Mouse (Mus musculus) testis, postnatal 10 days (tissue): ENCODE results near the gene Gpr137.

Experiments
- DNase-seq: peaks from one replicate; pipeline ENCODE4 v3.0.0; 2021; ENCODE audit warnings: low spot score

Gene Gpr137

GRCm38 (mm10) chr19:6921647-6922567 lies 20.4 kb downstream of the Gpr137 start, which contains the start of gene Esrra:
Gene Esrra (minus strand): TSS chr19:6921813.
- peak; percentile 100 for DNase-seq

DNA sequence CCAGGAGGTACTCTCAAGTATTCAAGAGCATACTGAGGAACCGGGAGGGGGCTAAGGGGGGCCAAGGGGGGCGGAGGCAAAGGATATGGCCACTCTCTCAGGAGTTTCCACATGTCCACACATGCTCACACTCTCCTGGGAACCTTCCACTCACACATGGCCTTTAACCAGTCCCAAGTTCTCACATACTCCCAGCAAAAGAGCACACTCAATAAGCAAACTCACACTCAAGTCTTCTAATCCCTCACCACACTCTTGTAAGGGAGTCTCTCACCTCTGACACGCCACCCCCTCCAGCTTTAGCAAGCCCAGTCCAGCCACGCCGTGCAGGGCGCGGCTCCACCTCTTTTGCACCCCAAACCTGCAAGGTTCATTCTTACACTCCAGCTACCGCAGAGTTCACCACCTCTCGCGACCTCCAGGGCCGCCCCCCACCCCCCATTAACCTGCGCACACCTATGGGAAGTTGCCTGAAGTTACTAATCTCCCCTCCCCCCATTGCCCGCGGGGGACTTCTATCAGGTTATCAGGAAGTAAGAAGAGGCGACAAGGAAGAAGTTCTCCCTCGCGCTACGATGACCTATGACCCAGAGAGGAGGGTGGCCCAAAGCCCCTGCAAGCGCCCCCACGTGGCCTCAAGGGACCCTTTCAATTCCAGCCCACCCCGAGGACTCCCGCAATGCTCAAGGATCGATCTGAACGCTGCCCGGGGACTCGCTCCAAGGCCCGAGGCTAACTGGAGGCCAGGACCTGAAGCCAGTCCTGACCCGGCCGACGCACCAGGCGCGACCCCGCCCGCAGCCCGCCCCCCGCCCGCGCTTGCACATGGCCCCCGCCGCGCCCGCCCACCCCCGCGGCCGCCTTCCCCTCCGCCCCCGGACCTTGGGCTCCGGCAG lies 21.3 kb downstream of the Gpr137 start:
- DNase-seq: peak; percentile 72

DNA sequence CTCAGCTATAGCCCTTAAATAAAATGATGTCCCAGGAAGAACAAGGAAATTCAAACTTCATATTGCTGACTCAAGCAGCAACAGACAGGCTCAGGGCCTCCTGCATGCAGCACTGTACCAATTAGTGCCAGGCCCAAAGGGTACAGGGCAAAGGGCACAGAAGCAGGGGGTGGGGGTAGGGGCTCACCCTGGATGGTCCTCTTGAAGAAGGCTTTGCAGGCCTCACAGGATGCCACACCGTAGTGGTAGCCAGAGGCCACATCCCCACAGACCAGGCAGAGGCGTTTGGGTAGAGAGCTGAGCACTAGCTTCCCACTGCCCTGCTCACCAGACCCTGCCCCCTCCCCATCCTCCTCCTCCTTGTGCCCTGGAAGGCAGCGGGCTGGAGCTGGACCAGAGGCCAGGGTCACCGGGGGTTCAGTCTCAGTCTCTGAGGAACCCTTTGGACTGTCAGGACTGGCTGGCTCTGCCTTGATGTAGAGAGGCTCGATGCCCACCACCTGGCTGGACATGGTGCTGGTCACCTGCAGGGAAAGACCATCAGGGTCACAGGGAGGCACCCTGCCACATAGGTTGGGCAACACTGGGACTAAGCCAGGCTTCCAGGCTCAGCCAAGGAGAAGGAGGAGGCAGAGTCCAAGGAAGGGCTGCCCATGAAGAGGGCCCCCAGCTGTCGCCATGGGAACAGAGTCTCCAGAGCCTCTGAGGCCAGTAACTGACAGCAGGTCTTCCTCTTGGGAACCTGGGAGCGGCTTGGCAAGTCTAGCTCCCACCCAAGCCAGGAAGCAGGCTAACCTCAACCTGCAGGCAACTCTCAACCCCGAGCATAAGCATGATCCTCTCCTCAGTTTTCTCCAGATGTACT lies 22.2 kb downstream of the Gpr137 start:
- peak; percentile 64 for DNase-seq

GRCm38 (mm10) chr19:6919431-6919830 lies 22.8 kb downstream of the Gpr137 start:
- no peak for DNase-seq

GRCm38 (mm10) chr19:6918321-6918720 lies 24.0 kb downstream of the Gpr137 start:
- DNase-seq: no peak

DNA sequence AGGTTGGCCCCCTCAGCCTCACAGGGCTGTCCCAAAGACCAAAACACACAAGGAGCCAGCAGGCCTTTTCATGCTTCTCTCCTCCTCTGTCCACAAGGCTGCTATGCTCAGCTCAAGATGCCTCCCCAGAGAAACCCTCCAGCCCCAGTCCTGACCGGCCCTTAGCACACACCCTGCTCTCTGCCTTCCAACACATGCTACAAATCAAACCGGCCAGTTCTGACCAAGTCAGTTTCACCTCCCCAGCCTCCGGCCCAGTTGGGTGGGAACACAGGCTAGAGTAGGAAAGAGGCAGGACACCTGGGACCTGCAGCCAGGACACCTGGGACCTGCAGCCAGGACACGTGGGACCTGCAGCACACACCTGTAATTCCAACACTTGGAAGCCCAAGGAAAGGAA lies 25.8 kb downstream of the Gpr137 start:
- DNase-seq: no peak

GRCm38 (mm10) chr19:6915276-6915675 lies 27.0 kb downstream of the Gpr137 start:
- DNase-seq: no peak

- no peak for DNase-seq
Measured at GRCm38 (mm10) chr19:6914540-6914939, 27.7 kb downstream of the Gpr137 start.

DNA sequence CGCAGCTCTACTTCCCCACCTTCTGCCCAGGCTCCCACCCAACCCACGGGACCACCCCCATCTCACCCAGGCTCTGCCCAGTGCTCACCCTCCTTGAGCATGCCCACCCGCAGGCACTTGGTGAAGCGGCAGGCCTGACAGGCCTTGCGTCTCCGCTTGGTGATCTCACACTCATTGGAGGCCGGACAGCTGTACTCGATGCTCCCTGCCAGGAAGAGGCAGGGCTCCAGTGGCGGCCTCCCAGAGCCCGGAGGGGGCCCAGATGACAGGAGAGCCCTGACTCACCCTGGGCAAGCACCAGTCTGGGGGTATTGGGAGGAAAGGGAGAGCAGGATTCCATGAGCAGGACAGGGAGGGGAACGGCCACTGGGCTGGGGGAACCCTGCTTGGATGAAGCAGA lies 28.3 kb downstream of the Gpr137 start:
- no peak for DNase-seq

GRCm38 (mm10) chr19:6913036-6913435 lies 29.2 kb downstream of the Gpr137 start:
- DNase-seq: no peak

DNA sequence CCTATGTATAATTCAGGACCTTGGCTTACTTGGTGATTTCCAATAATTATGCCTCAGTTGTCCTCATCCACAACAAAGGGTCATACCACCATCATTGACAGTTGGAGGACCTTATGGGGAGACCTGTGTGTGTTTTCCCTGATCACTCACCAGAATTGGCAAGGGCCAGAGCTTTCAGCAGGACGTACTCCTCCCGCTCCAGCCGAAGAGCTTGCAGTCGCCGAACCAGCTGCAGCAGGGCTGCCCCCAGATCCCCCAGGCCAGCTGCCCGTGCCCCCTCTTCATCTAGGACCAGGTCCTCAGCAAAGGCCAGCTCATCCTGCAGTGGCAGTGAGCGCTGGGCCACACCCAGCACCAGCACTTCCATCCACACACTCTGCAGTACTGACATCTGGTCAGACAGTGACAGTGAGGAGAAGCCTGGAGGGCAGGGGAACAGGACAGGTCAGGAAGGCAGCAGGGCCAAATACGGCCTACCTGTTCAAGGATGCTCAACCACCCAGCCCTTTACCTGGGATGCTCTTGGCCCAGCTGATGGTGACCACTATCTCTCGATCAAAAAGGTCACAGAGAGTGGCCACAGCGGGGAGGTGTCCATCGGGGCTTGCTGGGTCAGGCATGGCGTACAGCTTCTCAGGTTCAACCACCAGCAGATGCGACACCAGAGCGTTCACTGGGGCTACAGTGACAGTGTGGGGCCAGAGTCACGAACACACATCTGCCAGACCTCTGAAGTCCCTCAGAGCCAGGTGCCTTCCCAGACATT lies 29.9 kb downstream of the Gpr137 start:
- DNase-seq: no peak

DNA sequence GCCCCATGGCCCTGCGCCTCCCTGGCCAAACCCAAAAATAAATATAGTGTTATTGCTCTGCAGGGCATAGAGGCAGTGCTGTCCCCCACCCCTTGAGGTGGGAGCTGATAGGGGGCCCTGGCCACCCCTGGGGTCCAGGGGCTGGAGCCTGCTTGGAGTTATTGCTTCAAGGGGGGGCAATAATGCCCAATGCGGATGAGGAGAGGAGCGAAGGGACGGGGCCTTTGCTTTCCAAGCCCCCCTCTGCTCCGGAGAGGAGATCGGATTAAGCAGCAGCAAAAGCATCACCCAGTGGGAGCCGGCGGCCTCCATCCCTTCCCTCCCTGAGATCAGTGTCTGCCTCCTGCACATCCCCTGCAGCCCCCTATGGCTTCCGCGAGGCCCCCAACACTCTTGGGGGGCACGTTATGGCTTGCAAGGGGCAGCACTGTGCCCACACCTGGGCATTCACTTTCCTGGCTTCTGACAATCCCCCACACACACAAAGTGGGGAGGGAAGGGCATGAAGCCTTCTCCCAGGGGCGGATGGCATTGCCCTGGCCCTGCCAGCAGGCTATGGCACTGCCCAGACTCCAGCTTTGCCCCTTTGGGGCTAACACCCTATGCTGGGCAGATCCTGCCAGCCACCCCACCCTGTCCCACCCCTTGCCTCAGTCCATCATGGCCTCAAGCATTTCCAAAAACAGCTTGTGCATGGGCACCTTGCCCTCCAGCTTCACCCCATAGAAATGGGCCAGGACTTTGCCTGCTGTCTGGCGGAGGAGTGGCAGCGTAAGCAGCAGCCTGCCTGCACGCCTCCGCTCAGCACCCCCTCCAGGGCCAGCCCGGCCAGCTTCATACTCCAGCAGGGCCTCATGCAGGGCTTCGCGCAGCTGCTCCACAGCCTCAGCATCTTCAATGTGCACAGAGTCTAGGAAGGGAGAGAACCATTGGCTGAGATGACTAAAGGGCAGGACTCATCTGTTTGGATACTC lies 30.9 kb downstream of the Gpr137 start:
- DNase-seq: no peak

GRCm38 (mm10) chr19:6910306-6910705 lies 32.0 kb downstream of the Gpr137 start:
- peak; percentile 73 for DNase-seq

DNA sequence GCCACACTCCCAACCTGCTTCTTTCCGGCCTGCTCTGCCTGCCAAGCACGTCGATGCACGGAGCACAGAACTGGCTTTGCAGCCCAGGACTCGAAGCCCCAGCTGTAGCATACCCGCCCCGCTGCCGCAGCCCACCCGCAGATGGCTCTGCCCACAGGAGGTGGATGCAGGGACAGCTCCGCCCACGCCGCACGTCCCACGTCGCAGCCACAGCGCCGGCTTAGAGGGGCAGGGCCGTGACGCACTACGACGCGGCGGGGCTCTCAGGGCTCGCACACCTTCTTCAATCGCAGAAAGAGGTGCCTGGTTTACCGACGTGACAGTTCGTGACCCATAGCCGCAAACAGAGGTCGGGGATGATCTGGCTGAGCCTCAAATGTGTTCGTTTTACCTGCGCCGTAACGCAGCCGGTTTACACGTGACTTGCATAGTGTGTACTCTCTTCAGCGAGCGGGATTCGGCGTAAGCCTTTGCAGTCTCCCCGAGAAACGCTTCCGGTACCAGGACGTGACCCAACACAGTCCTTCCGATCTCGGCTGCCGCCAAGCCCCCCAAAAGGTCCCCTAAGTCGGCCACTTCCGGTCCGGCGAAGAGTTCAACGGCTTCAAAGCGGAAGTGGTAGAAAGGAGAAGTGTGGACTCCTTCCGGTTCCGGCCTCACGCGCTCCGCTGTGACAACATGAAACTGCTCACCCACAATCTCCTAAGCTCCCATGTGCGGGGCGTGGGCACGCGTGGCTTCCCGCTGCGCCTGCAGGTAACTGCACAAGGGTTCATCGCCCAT lies 32.6 kb downstream of the Gpr137 start, which contains the start of the genes Trmt112 and Prdx5:
Gene Trmt112, plus strand, starts transcription at position 192 of the 783 bp plus-strand sequence.
Gene Prdx5, minus strand, starts transcription at position 600 of the 783 bp plus-strand sequence.
- peak; percentile 91 for DNase-seq

- DNase-seq: no peak
Measured at GRCm38 (mm10) chr19:6909021-6909420, 33.3 kb downstream of the Gpr137 start.

DNA sequence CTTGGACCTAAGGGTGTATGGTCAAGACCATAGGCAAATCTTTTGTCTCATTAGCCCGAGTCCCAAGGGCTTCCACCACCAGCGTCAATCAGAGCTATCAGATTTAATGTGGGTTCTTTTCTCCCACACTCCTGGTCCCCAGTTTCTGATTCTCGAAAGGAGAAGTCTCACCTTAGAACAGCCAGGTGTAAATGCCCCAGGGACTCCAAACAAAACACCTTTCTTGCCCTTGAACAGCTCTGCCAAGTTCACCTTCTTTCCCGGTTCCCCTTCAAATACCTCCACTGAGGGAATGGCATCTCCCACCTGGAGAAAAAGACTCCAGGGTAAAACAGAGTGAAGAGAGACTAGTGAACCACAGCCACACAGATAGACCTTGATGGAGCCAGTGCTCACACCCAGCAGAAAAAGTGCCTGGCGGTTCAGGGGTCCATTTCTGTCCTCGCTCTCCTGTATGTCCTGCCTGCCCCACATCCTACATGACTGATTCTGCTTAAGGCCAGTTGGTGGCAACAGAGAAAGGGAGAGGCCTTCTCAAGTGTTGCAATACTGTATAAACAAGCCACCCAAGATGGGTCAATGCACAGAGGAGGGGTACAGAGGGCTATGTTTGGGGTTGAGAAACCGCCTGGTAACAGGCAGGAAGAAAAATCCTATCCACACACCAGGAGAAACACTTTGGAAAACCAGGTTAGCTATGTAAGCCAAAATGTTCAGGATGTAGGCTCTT lies 34.3 kb downstream of the Gpr137 start:
- no peak for DNase-seq

DNA sequence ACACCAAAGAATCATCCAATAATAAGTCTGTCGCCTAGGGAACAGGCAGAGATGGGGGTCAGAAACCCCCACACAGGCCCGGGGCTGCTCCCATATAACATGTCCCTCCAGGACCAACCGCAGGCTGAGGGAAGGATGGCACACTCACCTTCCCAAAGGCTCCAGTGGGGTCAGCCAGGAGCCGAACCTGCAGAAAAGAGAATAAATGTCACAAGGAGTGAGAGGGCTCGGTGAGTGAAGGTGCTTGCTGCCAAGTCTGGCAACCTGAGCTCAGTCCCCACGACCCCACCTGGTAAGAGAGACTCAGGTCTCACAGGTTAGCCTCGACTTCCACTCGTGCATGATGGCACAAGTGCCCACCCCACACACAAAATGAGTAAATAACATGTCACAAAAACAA lies 35.2 kb downstream of the Gpr137 start:
- no peak for DNase-seq

DNA sequence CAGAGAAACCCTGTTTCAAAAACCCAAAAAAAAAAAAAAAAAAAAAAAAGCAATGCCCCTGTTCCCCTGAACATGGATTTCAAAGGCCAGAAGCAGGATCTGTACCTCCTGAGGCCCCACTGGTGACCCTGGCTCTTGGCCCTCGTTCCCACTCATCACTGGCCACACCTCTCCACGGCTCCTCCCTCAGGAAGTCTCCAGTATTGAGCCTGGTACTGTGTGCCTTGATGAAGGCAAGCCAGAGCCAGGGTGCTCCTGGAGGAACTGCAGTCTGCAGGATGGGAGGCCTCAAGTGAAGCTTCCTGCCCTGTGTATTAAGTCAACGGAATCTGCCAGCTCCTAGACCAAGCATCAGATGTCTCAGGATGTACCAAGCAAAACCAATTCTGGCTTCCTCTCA lies 36.1 kb downstream of the Gpr137 start:
- DNase-seq: no peak
